Mouse (Mus musculus) left cerebral cortex, adult 8-10 months (tissue): Measurements from ENCODE around the gene Prkag2. TPM values are rescaled to one million over a fixed set of nuclear protein-coding genes. Genes with fewer than 3 reads are reported as not detected.

Experiments
- DNase-seq, 2 experiments: peaks; one replicate each; pipeline ENCODE4 v3.0.0; 2022; ENCODE audit warnings: low spot score in 2 of 2
- total RNA-seq, 4 experiments: library from RNA; stranded (reverse); gene quantifications; 2 replicates each; pipeline ENCODE4 v1.2.4; 2022

Prkag2 gene
- total RNA-seq, 4 experiments from 2014 or later = 108 to 122 (median 112) TPM

- no peak for DNase-seq
Measured at GRCm38 (mm10) chr5:25001391-25001794, 99.0 kb downstream of the Prkag2 start.

- no peak for DNase-seq
Measured at GRCm38 (mm10) chr5:24999351-24999750, 101.1 kb downstream of the Prkag2 start.

DNA sequence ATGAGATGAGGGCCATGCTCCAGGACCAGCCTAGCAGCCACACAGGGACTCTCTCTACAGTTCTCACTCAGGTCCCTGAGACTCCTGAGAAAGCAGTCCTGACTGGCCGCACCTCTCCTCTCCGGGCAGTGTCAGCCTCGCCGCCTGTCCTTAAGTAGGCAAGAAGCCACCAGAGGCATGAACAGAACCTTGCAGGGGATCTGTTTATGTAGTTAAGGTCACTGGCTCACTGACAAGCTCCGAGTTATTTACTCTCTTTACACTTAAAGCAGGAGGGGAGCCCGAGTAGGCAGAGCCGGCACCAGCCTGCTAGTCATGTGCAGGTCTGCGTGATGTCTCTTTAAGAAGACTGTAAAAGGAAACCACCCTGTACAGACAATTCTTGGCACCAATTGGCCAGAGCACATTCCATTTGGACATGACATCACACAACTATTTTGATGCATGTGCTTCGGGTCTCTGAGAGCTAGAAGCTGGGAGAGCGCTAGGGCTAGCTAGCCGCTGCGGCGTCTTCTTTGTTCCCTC, 104.8 kb downstream of the Prkag2 start:
- peak; percentile 35 to 69 for DNase-seq

GRCm38 (mm10) chr5:24993190-24993589, 107.3 kb downstream of the Prkag2 start:
- no peak for DNase-seq

DNA sequence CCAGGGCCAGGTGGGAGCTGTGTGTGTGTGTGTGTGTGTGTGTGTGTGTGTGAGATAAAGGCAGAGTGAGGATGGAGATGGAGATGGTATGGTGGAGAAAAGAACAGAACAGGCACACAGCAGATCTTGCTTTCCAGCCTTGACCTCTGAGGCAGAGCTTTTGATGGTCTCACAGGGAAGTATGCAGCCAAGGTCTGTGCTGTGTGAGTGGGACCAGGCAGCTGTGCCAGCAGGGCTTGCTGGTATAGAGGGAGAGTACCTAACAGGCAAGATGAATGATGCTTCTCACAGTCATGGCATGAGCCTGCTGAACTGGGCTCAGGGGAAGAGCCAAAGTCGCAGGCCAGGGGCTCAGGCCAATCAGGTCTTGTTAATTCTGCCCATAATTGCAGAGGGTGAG, 108.9 kb downstream of the Prkag2 start:
- DNase-seq = no peak

- no peak for DNase-seq
Measured at GRCm38 (mm10) chr5:24990460-24990859, 110.0 kb downstream of the Prkag2 start.

GRCm38 (mm10) chr5:24989683-24990082, 110.8 kb downstream of the Prkag2 start:
- peak in 1 of 2 experiments; percentile 30 for DNase-seq

- no peak for DNase-seq
Measured at GRCm38 (mm10) chr5:24986956-24987355, 113.5 kb downstream of the Prkag2 start.

GRCm38 (mm10) chr5:24986204-24986940, 114.1 kb downstream of the Prkag2 start:
- DNase-seq = no peak

- DNase-seq = peak; percentile 58 to 79
Measured at GRCm38 (mm10) chr5:24985434-24986176, 114.8 kb downstream of the Prkag2 start.

- no peak for DNase-seq
Measured at GRCm38 (mm10) chr5:24984157-24984556, 116.3 kb downstream of the Prkag2 start.

GRCm38 (mm10) chr5:24983539-24983938, 116.9 kb downstream of the Prkag2 start:
- DNase-seq = no peak

DNA sequence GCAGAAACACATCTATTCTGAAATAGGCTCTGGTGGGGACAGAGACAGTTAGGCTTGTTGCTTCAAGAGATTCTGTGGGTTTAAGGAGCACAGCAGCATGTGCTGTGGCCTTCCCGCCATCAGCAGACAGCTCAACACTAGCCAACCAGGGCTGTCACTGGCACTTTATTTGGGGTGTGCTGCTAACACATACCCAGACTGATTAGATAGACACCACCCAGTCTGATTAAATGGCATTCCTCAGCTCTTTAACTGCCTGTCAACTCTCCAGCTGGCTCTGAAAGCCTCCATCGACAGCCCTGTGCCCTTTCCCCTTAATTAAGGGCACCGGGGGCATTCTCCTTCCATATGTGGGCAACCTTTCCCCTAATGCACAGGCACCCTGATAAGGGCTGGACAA, 118.2 kb downstream of the Prkag2 start:
- DNase-seq = no peak

DNA sequence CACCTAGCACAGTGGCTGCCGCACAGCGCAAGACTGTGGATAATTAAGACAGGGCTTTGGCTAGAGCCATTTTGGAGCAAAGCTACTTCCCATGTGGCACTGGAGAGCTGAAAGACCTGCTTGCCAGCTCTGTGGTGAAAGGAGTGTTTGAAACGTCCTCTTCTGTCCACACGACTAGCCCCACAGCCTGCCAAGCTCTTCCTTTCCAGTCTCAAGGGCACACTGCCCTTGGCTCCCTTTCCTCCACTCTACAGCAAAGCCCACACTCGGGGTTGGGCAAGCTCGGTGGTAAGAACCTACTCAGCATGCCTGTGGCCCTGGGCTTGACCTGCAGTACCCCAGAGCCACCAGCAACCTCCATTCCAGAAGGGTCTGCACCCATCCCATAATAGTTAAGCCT, 118.7 kb downstream of the Prkag2 start:
- peak in 1 of 2 experiments; percentile 37 for DNase-seq

DNA sequence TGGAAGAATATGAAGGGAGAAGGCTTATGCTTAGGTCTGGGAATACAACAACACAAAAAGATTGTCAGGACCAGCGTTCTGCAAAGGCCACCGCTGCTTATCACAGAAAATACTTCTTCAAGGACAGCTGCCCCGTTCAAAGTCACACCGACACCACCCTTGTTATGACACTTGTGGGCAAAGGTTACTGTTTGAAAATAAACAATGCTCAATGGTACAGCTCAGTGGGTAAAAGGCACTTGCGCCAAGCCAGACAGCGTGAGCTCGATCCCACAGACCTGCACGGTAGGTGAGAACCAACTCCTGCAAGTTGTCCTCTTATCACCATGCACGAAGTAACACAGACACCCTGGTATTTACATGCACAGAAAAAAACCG, 120.5 kb downstream of the Prkag2 start:
- DNase-seq = no peak

- DNase-seq = no peak
Measured at GRCm38 (mm10) chr5:24979312-24979967, 121.0 kb downstream of the Prkag2 start.

DNA sequence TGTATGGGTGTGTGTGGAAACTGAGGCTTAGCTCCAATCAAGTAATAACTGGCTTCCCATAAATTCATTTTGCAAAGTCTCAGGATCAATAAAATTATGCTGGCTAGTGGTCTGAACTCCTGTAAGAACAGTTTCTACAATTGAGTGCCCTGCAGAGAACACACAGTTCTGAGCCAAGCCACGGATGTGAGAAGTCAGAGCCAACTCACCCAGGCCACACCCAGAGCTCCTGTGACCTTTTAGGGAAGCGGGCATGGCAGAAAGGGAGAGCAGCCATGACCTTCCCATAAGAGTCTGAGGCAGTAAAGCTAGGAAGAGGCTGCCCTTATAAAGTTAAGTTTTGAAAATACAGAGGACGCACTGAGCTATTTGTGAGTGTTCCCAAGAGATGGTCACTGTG, 123.5 kb downstream of the Prkag2 start:
- DNase-seq = no peak

GRCm38 (mm10) chr5:24976236-24976635, 124.2 kb downstream of the Prkag2 start:
- no peak for DNase-seq

GRCm38 (mm10) chr5:24975100-24975499, 125.3 kb downstream of the Prkag2 start:
- no peak for DNase-seq

- no peak for DNase-seq
Measured at GRCm38 (mm10) chr5:24973672-24974225, 126.7 kb downstream of the Prkag2 start.

DNA sequence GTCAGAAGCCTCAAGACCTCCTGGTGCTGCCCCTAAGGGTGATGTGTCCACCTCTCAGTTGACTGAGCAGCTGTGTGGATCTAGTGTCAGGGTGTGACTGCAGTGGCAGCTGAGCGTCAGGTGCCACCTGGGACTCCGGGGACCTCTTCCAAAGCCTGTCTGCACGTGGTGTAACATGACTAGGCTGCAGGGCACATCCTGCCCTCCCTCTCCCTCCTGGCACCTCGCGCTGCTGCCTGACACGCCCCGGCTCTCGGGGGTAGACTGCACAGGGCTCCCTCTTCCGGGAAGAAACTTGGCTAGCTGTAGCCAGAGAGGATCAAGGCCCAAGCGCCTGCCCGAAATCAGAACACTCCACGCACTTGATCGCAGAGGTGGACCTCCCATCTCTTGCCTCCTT, 127.2 kb downstream of the Prkag2 start:
- no peak for DNase-seq
